Mouse (Mus musculus): ENCODE data around the gene Tamm41. TPM values are rescaled to one million over a fixed set of nuclear protein-coding genes. Genes with fewer than 3 reads are reported as not detected.

Gene Tamm41
- total RNA-seq, 2 experiments from 2014 or later, result 12.7 to 13.2 TPM

DNA sequence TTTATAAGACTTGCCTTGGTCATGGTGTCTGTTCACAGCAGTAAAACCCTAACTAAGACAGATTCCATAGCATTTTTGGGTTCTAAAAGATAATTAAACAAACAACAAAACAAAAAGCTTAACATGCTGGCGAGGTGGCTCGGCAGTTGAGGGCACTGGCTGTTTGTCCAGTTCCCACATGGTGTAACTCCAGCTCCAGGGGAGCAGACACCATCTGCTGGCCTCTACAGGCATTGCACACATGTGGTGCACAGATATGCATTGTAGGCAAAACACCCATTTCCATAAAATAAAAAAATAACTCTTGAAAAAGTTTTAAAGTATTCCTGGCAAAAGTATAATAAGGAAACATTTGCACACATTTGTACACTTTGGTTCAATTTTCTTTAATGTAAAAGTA is 7.6 kb downstream of the Tamm41 start:
- intact Hi-C loops (cut with DNase I), result loop anchor here (10.0 kb wide), 2 partner anchors 165 to 515 kb away; partner anchors contain the start of gene Tsen2
- DNase-seq, result no peak

DNA sequence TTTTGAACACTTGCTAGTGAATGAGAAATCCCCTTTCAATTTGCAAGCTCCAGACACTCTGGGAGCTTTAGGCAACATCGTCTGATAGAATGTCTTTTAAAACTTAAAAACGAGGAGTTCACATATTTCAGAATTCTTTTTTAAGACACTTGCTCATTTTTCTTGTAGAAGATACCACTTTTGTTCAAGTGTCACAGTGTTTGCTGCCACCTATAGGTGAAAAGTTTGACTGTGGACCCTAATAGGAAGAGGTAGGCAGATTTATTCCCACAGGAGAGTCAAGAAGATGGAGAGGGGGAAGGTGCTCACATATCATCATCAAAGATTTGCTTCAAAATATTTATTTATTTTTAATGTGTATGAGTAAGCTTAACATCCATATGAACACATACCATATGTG is 8.4 kb downstream of the Tamm41 start:
- no peak for DNase-seq
- intact Hi-C loops (cut with DNase I), result loop anchor here (5.0 kb wide), 1 partner anchor 102 kb away; no protein-coding TSS in a partner anchor

DNA sequence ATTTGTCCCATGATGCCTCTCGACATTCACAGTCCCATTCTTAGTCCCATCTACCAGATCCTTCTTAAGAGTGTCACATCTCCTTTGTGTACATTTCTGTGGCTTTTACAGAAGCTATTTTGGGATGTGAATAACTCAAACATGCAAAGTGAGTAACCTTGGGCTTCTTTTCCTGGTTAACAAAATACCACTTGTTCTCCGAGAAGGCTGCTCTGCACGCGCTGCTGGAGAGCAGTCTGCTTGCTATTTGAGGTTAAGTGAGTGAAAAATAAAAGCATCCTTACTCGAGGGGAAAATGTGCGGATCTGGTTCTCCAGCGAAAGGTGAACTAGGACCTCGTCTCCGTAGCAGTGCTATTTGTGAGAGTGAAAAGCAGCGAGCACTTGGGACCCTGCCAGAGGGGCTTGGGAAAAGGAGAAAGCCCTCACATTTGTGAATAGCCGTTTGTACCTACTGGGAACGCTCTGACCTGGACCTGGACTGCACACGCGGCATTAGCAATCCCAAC is 10.1 kb downstream of the Tamm41 start:
- no peak for DNase-seq
- intact Hi-C loops (cut with DNase I), result loop anchor here (5.0 kb wide), 1 partner anchor 100 kb away; no protein-coding TSS in a partner anchor

DNA sequence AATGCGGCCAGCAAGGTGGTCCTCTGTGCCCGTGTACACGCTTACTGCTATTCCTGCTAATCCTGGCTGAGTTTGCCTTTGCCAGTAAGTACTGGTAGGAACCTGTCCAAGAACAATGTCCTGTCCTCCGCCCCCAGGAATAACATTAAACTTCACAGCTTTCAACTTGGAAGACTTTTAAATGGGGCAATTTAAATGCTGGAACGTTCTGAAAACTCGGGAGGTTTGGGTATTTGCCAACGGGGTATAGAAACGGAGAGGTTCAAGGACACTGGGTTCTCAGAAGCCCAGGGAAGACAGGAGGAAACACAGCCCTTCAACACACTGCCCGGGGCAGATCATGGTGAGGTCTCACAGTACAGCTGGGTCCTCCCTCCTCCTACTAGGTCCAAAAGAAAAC is 14.8 kb downstream of the Tamm41 start:
- intact Hi-C loops (cut with DNase I), result no loop called here
- no peak for DNase-seq

DNA sequence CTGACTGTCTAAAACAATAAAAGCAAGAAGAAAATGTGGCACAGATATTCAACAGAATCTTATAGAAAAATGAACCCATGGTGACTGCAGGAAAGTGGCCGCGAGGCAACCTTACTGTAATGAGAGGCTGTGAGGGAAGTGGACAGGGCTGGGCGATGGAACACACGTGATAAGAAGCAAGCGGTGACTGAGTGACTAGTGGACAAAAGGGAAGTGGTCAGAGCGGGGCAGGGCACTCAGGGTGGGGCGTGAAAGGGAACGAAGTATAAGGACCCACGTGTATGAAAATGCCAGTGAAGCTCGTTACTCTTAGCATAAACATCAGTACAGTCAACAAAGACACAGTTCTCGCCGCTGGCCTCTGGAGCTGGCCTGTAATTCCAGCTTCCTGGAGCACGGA is 22.2 kb downstream of the Tamm41 start:
- DNase-seq, result no peak
- intact Hi-C loops (cut with DNase I), result no loop called here

DNA sequence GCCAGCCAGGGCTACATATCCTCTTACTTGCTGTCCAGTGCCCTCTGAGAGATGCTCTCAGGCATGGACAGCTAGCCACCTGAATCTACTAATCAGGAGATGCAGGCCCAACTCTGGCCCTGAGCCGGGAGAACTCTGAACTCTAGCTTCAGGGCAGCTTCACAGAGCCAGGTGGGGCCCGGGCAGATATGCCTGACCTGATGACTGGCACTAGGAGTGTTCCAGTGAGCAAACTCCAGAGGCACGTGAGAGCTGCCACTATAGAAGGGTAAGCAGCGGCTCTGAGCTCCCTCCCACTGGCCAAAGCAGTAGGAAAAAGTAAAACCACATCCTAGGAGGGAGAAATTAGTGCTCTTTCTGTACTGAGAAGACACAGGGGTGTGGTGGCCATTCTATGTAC is 24.1 kb downstream of the Tamm41 start:
- intact Hi-C loops (cut with DNase I), result no loop called here
- no peak for DNase-seq

DNA sequence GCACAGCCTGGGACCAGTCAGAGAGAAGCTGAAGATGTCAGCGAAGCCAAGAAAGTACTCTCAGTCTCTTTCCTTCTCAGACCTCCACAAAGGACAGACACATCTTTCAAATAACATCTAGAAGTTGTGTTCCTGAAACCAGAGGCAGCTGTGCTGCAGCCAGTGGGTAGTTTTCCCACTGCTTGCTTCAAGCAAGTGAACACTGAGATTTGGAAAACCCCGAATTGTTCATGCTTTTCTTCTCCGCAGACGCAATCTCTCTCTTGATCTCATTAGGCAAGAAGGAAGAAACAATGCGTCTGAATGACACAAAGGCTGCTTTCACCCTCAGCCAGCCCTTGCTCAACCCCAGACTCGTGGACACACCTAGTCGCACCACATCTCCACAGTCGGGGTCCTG is 25.9 kb downstream of the Tamm41 start:
- DNase-seq, result no peak
- intact Hi-C loops (cut with DNase I), result no loop called here

DNA sequence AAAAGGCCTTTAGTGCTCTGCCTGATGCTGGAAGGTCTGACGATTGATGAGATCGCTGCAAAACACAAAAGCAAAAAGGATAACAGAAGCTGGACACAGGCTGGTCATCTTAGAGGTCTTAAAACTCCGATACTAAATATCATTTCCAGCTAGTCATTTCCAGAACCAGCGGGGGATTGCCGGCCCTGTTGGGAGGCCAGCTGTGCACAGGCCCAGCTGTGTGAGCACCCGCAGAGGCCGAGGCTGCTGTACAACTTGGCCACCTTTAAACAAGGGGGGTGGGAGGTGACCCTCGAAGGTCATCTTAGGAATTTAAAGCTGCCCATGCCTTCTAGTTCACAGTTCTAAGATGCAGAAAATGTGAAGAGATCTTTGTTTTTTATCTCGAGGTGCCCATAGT is 26.9 kb downstream of the Tamm41 start:
- no peak for DNase-seq
- intact Hi-C loops (cut with DNase I), result no loop called here

DNA sequence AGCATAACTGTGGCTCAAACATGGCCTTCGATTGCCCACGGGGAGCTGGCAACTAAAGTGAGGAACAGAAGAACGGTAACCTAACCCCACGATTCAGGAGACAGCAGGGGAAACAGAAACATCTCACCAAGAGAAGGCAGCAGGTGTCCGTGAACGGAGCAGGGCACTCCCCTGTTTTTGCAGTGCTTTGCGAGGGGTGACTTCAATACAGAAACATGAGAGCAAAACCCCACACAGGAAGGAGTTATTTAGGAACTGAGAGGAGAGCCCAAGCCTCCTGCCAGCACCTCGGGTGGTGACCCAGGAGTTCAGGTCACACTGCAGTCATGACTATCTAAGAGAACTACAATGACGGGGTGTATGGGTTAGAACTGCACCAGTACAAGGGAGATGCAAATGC is 27.4 kb downstream of the Tamm41 start:
- DNase-seq, result no peak
- intact Hi-C loops (cut with DNase I), result no loop called here

DNA sequence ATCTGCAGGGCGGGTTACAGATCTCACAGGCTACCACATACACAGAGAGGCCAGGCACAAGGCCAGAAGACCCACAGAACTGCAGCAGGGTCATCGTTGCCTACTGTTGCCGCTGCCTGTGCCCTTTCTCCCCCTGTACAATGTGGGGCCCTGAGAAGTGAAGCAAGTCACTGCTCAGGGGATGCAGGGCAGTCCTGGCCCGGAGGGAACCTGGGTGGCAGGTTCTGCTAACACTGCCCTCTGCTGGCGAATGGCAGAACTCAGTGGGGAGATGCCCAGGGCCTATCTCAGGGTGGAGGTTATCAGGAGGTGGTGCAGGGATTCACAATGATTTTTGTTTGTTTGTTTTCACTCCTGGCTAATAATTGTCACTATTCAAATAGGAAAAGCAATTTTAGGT is 29.9 kb downstream of the Tamm41 start:
- intact Hi-C loops (cut with DNase I), result loop anchor here (1.0 to 2.0 kb wide), 2 partner anchors 79 to 283 kb away; no protein-coding TSS in a partner anchor

DNA sequence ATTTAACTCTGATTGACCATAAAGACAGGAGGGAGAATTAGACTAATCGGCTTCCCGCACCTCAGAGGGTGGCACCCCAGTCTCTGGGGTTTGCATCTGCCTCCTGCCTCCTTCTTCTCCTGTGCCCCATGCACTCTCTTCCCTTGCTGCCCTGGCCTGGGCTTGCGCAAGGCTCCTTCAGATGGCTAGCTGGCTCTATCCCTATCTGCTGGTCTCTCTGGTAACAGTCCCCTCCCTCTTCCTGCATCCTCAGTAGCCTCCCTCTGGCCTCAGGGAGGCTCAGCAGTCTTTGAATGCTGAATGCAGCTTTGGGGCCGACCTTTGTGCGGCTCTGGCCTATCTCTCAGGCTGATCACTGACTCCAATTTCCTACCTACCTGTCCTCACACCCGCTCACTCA is 30.7 kb downstream of the Tamm41 start:
- intact Hi-C loops (cut with DNase I), result loop anchor here (1.0 to 2.0 kb wide), 2 partner anchors 79 to 282 kb away; no protein-coding TSS in a partner anchor
- DNase-seq, result peak; percentile 50 to 56

More for the DNA sequence above, 29.9 kb downstream of the Tamm41 start:
- DNase-seq, result peak; percentile 79 to 84

DNA sequence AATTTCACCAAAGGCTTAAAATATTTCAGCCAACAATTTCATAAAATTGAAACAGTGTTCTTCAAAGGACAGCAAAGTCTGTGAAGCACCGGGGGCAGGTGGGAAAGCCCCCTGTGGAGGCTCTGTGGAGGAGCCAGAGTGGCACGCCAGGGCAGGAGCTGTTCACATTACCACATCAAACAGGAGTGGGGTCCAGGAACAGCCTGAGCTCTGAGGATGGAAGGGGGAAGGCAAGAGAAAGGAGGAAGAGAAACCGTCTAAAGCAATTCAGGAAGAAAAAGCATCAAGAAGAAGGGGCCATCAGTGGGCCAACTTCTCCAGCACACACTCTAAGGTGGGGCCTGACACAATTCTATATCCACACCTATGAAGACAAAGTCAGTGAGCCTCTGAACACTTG is 31.6 kb downstream of the Tamm41 start:
- no peak for DNase-seq
- intact Hi-C loops (cut with DNase I), result loop anchor here (2.0 kb wide), 1 partner anchor 281 kb away; no protein-coding TSS in a partner anchor

DNA sequence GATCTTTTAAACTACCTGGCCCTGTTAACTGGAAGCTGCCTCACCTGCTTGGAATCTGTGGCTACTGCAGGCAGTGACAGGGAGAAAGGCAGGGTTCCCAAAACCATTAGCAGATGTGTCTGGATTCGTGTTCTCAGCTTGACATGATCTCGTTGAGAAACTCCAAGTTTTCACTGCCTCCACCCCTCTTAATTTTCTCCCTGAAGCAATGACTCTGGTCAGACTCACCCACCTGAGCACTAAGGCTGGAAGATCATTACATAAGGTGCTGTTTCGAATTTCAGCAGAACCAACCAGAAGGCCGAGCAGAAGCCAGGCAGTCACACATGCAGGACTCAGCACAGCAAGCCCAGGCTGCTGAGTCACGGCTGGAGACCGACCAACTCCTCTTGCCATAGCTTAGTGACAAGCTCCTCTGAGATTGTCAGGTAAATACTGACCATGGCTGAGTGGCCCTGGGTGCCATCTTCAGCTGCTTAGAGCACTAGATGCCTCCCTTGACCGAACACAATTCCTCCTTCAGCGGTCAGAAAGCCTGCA is 32.3 kb downstream of the Tamm41 start:
- intact Hi-C loops (cut with DNase I), result no loop called here
- no peak for DNase-seq

DNA sequence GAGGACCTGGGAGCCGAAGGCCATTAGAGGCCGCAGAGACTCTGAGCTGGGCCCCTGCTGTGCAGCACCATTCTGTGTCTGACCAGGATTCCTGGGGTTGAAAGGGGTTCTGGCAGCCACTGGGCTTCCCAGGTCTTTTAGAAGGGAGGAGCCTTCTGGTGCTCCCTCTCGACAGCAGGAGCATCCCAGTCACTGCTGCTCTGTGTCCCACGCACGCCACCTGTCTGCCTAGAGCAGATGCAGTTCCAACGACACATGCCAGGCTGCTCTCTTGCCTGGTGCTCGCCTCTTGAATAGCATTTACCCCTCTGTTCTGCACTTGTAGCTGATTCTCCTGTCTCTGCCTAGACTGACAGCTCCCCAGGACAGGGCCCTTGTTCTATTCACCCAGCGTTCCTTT is 33.0 kb downstream of the Tamm41 start:
- intact Hi-C loops (cut with DNase I), result no loop called here
- no peak for DNase-seq

DNA sequence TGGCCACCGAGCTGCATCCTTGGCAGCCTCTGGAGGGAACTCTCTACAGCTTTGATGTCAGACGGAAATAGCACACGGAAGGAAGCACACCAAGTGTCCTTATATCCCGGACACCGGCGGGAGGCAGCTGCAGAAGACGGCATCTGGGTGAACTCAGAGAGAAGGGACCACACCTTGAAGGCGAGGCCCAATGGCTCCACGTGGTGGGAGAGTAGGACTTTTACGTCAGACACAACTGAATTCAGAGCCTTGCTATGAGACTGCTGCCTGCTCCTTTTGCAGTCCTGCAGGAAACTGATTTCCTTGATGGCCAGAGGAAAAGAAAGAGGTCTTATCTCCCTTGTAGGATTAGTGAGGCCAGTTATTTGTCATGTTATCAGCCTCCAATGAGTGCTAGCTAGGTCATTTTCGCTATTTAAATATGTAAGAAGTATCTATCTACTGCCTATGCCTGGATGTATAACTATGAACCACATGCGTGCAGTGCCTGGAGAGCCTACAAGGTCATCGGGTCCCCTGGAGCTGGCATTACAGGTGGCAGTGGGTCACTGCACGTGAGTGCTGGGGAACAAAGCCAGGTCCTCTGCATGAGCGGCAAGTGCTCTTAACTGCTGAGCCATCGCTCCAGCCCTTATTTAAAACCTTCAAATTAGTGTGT is 39.2 kb downstream of the Tamm41 start:
- DNase-seq, result no peak
- intact Hi-C loops (cut with DNase I), result no loop called here

DNA sequence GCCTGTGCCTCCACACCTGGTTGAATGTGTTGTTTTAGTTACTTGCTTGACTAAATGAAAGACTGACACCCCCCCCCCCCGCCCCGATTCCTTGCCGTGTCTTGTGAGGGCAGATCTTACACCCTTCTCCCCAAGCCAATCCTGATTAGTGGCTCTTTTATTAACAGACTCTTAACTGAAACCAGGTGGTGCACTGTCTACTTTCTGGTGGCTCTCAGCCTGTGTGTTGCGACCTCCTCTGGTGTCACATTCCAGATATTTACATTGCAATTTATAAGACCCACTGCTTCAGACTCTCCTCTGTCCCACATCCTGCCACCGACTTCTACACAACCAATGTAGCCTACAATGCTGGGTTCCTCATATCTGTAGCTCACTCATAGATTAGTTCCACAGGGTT is 40.2 kb downstream of the Tamm41 start:
- intact Hi-C loops (cut with DNase I), result no loop called here
- no peak for DNase-seq

DNA sequence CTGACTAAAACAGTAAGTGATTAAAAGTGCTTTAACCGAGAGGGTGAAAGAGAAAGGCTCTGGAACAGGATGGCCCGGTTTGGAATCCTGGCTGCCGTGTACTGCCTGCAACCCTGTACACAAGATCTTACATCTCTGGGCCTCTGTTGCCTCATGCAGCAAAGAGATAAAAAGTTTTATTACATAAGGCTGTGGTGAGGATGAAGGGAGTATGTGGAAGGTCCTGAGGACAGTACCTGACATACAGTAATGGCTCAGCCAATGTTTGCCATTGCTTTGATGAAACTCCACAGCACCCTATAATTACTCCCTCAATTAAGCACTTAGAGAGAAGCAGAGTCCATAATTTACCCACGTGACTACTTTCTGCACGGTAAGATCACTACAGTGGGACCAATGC is 40.8 kb downstream of the Tamm41 start:
- intact Hi-C loops (cut with DNase I), result no loop called here
- no peak for DNase-seq

DNA sequence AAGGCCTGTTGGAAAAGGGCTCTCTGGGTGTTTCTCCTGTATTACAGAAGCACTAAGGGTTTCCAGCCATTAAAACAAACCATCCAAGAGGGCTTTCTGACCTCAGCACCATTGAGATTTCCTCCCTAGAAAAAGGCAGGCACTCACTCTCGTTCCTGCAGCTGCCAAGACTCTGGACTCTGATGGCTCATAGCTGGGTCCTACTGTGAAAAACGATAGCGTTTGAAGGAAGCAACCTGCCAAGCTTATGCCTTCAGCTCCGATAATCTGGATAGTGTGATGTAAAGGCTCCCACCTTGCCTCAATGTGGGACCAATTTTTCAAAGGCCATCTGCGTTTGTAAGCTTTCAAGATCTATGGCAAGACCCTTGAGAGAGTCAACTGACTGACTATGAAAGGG is 43.6 kb downstream of the Tamm41 start:
- no peak for DNase-seq

DNA sequence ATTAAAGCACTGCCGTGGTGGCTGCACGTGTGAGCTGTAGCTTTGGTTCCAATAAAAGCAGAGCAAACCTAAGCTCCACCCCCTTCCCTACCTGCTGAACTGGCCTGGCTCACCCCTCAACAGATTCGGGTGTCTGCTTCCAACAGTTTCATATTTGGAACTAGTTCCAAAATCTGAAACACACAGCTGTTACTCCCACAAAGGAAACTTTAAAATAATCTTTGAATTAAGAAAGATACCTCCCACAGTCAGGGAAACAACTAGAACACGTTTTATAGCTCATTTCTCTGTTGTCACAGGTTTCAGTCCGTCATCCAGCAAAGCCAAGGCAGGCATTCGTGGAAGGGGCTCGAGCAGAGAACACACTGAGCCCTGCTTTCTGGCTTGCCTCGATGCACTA is 44.0 kb downstream of the Tamm41 start:
- intact Hi-C loops (cut with DNase I), result no loop called here
- no peak for DNase-seq

More for the DNA sequence above, 43.6 kb downstream of the Tamm41 start:
- intact Hi-C loops (cut with DNase I), result no loop called here

DNA sequence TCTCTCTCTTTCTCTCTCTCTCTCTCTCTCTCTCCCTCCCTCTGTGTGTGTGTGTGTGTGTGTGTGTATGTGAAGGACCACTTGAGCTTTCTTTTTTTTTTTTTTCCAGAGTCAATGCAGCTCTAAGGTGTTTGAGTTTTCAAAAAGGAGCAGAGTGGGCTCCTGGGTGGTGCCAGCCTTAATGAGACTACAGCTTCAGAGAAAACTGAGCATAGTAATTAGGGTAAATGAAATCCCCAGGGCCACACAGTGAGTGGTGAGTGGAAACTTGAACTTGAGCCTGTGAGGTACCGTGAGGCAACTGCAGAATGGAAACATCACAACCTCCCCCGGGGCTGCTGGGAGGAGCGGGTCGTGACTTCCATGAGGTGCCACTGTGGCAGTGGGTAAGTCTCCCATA is 45.8 kb downstream of the Tamm41 start:
- intact Hi-C loops (cut with DNase I), result no loop called here
- no peak for DNase-seq

DNA sequence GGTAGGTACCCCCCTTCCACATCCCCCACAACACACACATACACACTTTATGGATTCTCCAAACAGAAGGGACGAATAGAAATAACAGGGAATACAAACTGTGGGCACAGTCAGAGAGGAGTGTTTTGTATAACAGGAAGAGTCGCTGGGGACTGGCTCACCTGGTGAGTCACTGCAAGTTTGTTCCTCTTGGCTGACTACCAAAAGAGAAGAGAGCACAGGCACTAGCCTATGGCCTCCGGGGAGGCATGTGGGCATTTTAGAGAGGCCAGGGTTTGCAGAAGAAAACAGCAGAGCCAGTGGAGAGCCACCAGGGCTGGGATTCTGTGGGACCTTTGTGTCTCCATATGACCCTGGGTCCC is 49.1 kb downstream of the Tamm41 start:
- DNase-seq, result no peak
- intact Hi-C loops (cut with DNase I), result no loop called here

DNA sequence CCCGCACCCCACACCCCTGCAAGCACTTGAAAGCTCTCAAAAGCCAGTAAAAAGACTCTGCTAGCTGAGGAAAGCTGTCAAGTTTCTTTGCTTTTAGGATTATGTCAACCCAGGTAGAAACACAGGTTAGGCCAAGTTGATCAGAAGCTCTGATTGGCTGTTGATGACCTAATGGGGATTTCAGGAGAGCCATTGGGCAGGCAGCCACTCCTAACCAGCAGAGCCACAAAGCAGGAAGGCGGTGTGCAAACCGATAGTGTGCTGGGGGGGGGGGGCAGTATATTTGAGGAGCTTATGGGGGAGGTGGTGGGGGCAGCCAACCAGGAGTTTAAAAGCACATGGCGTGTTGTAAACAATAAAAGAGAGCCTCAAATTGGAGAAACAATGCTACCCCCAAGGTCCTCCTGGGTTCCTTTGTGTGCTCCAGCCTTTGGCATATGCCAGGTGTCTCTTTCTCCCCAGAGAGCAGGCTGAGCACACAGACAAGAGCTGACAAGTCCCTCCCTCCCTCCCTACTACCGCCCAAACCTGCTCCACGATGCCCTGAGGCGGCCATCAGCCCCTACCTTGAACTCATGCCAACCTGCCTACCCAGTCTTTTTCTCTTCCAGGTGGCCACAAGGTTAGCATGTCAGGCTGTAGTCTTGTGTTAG is 49.6 kb downstream of the Tamm41 start:
- intact Hi-C loops (cut with DNase I), result no loop called here
- no peak for DNase-seq

Data from heart, postnatal 36 days (tissue).